Mouse (Mus musculus) right cerebral cortex, postnatal 36 days (tissue): ENCODE data around the gene Mypop.

ENCODE experiments used
- DNase-seq, 2 experiments: peaks; one replicate each; pipeline ENCODE4 v3.0.0; 2022; ENCODE audit warnings: low spot score in 2 of 2, mixed read lengths in 1 of 2

Gene Mypop

DNA sequence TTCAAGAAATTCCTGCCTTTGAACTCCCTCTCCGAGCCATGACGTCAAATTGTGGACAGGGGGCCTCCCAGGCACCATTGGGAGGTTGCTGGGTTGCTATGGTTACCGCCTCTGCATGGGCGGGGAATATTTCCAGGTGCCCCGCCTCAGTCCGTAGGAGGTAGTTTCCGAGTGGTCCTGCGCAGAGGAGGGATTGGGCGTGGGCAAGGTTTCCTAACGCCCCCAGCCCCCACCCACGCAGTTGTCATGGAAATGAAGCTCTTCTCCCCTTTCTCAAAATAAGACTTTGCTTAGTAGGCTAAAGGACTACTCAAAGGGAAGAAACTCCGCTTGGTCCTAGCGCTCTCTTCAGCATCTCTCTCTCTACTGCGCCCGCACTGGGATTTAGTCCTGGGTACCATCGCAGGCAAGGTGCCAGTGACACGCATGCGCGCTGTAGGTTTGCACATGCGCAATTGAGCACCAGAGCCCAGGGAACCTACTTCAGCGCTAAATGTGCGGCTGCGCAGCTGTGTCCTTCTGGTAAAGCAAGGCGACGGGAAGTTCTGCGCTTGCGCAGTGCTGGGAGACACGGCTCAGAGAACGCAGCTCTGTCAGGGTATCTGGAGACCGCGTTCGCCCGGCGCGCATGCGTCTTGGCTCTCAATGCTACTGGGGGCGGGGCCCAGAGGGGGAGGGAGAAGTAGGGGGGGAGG lies at the start of gene Mypop:
Gene Mypop (plus strand): TSS at position 645 of the 695 bp plus-strand sequence.
- peak; percentile 100 for DNase-seq

DNA sequence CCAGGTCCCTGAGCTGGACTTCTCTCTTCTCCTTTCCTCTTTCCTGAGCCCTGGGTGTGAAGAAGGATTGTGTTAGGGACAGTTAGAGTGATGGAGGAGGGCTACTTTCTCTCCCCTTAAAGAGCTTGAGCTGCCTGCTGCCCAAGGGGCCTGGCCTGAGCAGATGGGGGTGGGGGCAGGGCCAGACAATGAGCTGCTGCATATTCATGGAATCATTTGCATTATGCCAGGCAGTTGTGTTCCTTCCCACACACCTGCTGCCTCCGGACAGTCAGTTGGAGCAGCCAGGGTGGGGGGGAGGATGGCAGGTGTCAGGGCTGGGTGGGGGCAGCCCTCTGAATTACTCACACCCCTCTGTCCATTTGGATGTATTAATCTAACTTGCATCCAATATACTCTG lies 48.7 kb upstream of the Mypop start:
- DNase-seq: no peak

DNA sequence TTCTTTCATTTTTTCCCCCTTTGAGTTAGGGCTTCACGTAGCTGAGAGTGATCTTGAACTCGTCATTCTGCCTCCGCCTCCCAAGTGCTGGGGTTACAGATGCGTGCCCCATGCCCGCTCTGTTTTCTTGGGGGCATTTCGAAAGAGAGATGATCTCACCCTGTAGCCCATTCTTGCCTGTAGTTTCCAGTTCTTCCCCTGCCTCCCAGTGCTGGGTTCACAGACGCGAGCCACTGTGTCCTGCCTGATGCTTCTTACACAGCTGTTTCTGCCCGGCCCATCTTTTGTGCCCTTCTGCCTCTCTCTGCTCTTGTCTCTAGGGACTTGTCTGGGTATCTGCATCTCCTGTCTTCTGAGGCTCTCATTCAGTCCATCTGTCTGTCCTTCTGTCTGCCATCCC lies 48.2 kb upstream of the Mypop start:
- DNase-seq: no peak

DNA sequence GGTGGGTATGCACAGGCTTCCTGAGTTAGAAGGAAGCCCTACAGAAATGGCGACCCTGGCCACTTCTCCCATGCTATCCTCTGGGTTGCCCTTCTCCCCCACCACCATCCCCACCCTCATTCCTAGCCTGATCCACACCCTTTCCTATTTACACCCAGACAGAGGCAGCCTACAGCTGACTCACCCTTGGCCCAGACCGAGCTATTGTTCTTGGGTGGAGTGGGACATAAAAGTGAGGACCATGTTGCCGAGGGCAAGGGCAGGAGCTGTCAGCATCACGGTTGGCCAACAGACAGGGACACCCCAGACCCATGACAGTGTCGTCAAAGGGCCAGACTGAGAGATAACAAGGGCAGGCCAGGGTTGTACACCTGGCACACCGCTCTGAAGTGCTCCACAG lies 42.9 kb upstream of the Mypop start:
- no peak for DNase-seq

DNA sequence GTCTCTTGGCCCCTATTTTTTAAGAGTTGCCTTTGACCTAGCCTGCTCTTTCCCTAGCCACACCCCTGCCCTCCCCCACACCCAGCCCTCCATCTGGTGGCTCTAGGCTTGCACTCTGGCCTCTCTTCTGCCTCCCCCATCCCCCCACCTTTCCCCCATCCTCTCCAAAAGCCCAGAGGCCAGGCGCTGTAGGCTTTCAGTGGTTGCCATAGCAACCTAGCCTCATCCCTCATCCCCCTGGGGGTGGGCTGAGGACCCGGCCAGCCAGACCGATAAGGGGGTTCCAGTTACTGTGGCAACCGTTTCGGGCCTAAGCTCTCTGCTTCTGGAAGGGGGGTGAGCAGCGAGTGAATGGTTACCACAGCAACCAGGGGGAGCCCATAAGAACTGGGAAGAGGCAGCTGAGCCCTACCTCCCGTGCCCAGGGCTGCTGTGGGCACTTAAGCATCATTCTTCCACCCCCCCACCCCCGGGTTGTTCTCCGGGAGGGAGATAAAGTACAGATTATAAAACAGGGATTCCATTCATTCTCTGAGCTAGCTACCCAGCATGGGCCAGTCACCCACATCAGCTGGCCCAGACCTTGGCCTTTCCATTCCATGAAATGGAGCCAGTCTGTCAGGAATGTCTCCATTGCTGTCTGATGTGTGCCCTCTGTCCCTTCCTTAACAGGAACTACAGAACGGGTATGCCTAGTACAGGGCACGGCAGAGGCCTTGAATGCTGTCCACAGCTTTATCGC lies 41.1 kb upstream of the Mypop start:
- no peak for DNase-seq

DNA sequence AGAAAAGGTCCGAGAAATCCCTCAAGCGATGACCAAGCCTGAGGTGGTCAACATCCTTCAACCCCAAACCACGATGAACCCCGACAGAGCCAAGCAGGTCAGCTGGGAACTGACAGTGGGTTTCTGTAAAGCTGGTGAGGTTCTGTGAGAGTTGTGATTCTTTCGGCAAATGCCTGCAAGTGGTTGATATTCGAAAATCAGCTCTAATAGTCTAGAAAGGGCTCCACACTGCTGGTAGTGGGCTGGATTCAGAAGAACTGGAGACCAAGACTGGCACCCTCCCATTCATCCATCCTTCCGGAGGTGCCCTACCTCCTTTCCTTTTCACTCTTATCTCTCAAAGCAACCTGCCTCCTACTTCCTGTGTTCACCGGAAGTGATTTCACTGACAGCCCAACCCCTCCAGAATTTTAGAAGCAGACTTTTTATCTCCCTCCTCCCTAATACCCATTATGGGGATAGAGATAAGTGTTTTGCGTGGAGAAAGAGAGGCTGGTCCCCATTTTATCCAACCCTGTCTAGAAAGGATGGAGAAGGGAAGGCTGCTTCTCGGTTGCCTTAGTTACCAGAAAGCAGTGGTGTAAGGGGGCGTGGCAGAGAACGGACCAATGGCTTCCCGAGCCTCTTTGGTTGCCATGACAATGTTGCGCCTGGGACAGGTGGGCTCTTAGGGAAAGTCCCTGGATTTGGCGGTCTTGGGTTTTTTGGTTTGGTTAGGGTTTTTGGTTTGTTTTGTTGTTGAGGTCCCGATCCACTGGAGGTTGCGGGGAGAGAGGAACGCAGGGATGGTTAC lies 40.3 kb upstream of the Mypop start:
- no peak for DNase-seq

DNA sequence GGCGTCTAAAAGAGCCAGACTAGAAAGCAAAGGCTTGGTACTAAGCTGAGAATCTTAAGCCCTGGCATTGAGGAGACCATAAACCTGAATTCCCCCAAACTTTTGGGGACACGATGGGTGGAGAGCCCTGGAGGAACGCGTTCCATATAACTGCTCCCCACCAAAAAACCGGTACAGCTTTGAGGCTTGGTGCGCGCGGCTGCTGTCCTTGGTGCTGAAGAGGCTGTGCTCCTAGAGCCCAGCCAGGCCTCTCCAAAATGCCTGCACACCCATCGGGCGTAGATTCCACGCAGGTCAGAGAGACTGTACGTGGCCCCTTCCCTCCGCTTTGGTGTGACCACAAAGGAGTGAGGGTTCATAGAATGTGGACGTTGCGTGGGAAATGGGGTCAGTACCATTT lies 39.6 kb upstream of the Mypop start:
- DNase-seq: no peak

DNA sequence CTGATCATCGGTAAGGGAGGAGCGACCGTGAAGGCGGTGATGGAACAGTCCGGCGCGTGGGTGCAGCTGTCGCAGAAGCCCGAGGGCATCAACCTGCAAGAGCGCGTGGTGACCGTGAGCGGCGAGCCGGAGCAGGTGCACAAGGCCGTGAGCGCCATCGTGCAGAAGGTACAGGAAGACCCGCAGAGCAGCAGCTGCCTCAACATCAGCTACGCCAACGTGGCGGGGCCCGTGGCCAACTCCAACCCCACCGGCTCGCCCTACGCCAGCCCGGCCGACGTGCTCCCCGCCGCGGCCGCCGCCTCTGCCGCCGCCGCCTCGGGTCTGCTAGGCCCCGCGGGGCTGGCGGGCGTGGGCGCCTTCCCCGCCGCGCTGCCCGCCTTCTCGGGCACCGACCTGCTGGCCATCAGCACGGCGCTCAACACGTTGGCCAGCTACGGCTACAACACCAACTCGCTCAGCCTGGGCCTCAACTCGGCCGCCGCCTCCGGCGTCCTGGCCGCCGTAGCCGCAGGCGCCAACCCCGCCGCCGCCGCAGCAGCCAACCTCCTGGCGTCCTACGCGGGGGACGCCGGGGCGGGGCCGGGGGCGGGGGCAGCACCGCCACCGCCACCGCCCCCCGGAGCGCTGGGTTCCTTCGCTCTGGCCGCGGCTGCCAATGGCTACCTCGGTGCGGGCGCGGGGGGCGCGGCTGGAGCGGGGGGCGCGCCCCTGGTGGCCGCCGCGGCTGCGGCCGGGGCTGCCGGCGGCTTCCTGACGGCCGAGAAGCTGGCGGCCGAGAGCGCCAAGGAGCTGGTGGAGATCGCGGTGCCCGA lies 33.3 kb upstream of the Mypop start:
- peak; percentile 56 to 60 for DNase-seq

DNA sequence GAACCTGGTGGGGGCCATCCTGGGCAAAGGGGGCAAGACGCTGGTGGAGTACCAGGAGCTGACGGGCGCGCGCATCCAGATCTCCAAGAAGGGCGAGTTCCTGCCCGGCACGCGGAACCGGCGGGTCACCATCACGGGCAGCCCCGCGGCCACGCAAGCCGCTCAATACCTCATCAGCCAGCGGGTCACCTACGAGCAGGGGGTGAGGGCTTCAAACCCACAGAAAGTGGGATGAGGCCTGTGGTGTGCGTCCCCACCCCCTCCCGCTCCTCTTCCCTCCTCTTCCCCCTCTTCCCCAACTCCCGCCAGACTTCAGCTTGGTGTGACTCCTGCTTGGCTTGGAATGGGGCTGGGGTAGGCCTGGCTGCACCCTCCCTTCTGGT lies 32.7 kb upstream of the Mypop start:
- no peak for DNase-seq

DNA sequence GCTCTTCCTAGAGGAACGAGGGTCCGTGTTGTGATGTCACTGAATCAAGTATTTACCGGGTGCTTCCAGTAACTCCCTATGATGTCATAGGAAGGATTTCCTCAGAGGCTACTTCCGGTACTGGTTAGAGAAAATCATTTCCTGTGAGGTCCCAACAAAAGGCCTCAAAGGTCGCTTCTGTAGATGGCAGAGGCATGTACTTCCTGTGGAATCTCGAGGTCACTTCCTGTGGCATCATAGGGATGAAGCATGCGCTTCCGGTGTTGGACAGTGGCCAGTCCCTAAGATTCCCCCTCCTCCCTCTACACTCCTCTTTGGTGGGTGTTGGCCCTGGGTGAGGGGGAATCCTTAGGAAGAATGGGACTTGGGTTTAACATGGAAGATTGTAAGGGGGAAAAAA lies 31.6 kb upstream of the Mypop start:
- no peak for DNase-seq

DNA sequence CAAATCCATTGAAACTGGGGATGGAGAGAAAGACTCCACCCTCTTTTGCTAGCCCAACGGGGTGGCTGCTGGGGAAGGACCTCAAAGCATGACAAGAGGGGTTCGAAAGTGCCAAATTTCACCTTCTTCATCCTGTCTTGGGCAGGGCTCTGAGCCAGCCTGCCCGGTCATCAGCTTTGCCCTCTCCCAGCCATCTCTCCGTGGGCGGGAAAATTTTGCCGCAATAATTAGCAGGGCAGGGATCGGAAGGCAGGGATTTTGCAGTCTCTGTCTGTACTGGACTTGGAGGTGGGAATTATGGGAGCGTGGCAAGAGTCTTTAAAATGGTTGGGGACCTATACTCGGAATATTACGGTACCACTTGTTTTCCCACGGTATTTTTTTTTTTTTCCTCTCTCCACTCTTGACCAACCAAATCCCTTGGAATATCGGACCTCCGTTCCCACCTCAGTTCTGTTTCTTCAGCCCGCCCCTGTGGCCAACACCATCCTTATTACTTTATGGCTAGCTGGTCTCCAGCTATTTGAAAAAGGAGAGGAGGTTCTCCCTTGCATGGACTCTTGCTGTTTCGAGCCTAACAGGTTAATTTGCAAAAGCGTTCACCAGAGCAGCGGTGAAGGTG lies 28.8 kb upstream of the Mypop start:
- no peak for DNase-seq

DNA sequence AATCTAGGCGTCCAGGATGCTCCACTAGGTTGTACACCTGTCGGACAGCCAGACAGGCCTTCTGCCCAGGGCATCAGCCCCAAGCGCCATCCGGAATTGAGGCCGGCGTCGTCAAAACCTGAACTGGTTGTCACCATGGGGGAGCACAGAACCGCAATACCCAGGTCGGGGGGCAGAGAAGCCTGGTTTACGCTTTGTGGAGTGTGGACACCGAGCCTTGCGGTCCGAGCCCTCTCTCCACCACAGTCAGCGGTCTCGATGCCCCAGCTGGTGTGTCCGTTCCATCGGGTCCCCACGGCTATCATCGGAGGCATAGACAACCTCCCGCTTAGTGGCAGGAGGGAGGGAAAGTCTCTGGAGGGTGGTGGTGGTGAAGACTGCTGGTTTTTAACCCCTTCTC lies 28.2 kb upstream of the Mypop start:
- no peak for DNase-seq

DNA sequence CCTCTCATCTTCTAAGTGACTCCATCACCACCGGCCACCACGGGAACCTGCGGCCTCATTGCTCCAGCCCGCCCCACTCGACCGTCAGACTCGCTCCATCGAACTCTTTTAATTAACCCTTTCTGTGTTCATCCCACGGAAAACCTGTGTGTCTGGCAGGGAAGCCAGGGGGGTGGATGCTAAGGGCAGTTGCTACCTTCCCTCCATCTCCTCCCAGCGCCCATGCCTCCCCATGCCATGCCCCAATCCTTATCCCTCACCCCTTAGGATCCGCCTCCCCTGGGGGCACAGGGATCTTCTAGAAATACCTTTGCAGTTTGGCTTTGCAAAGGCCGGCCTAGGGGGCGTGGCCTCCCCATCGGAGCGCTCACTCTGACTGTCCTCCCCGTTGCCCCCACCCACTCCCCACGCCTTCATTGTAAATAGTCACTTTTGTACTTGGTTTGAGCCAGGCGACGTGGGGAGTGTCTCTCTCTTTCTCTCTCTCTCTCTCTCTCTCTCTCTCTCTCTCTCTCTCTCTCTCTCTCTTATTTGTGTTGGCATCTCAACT lies 27.7 kb upstream of the Mypop start:
- no peak for DNase-seq

DNA sequence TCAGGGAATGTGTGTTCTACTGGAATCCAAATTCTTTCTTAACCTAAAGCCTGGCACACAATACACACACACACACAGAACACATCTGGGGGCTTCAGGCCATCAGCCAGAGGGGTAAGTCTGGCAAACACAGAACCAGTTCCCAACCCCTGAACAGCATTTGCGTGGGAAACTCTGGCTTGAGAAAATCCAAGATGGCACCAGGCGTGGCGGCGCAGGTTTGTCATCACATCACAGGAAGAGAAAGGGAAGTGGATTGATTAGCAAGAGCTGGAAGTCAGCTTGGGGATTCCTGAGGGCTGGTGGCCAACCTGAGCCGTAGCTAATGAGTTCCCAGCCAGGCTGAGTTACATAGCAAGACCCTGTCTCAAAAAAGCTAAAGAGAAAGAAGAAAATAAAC lies 25.7 kb upstream of the Mypop start:
- DNase-seq: no peak

DNA sequence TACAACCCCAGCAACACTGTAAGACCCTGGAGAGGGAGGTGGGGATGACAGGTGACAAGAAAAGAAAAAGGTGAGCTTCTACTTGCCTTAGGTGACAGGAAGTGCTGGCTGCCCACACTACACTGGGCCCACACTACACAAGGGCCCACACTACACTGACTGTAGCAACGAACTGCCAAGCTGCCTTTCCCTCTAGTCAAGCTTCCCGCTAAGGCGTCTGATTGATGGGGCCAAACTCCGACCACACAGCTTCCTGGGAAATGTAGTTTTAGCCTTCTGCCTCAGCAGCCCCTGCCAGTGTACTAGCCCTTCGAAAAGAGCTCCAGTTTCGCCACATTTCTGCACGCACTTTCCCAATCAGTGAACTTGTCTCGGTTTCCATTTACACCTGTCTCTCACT lies 23.4 kb upstream of the Mypop start:
- DNase-seq: no peak

DNA sequence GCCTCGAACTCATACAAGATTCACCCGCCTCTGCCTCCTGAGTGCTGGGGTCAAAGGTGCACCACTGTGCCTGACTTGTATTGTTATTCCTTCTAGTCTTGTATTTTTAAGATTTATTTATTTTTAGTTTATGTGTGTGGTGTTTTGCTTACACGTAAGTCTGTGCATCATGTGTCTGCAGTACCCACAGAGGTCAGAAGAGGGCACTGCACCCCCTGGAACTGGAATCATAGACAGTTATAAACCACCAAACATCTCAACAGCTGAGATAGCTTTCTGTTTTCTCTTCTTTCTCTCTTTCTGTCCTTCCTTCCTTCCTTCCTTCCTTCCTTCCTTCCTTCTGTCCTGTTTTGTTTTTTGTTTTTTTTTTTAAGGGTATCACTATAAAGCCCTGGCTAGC lies 20.1 kb upstream of the Mypop start:
- no peak for DNase-seq

DNA sequence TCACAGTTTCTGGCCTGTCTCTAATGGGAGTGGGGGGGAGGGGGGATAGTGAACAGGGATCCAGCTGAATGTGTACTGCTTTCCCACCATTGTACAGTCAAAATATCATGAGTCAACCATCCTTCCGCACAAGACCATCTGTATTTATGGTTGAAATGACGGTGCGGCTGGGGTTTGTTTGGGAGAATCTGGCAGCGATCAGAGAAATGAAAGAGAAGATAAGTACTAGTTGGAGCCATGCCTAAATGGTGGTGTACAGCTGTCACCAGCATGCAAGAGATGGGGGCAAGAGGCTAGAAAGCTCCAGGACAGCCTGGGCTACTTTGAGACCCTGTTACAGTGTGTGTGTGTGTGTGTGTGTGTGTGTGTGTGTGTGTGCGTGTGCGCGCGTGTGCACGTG lies 12.7 kb upstream of the Mypop start:
- DNase-seq: no peak

DNA sequence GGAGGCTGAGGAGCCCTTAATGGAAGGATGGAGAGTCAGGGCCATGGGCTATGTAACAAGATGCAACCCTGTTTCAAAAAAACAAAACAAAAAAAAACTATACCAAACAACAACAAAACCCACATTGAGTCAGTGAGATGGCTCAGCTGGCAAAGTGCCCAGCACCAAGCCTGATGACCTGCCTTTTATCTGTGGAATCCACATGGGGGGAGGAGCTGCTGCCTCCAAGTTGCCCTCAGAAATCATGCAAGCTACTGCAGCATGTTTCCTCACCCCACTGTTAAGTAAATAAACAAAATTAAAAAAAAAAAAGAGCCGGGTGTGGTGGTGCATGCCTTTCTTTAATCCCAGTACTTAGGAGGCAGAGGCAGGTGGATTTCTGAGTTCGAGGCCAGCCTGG lies 4.5 kb upstream of the Mypop start:
- no peak for DNase-seq

DNA sequence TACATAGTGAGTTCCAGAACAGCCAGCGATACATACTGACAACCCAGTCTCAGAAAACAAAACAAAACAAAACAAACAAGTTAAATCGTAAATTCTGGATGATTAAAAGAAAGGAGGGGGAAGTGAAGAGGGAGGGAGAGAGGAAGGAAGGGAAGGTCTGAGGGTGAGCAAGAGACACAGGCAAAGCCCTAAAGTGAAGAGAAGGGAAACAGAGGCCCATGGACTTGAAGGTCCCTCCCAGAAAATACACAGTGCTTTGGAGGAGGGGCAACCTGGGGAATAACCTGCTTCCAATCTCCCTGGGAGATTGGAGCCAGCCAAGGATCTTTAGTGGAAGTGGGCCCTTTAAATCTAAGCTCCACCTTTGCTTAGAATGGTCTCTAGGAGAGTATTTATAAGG lies 3.9 kb upstream of the Mypop start, which contains the start of gene Nanos2:
Gene Nanos2 (plus strand): TSS at position 301 of the 400 bp plus-strand sequence.
- no peak for DNase-seq

DNA sequence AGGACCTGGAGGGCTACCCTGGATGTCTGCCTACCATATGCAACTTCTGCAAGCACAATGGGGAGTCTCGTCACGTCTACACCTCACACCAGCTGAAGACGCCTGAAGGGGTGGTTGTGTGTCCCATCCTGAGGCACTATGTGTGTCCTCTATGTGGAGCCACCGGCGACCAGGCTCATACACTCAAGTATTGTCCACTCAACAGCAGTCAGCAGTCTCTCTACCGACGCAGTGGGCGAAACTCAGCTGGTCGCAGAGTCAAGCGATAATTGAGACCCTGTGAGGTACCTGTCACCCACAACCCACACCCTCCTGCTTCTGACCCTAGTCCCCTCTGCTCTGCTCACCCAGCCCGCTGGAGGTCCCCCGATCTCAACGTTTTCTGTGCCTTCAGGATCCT lies 3.3 kb upstream of the Mypop start:
- DNase-seq: no peak

DNA sequence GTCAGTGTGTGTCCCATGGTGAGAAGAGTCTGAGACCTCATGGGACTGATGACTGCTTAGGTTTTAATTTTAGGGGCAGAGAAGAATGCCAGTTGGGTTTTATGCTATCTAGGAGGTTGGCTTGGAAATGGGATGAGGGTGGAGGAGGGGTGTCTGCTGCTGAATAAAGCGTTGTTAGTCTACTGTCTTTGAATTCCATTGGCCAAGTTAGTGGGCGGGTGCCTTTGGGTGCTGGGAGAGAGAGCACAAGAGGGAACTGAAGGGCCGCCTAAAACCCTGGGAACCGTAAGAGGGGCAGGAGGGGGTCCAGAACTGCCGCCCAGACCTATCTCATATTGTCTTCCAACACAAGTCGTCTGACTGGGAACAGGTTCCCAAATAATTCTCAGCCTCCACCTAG lies 2.3 kb upstream of the Mypop start:
- DNase-seq: no peak
